Mouse (Mus musculus): ENCODE results near the gene Fbln2.
A peak's percentile ranks its signal among the peaks of the same experiment; 100 is the strongest.
"Not testable (repeated sequence)": the region's sequence is repeated elsewhere in the genome, so short reads cannot be mapped to it uniquely, and the experiment has no call there.

Gene Fbln2

GRCm38 (mm10) chr6:91212155-91212554 is at the start of gene Fbln2:
Gene Fbln2 (plus strand): TSS chr6:91212455.
- DNase-seq = not testable (repeated sequence)

GRCm38 (mm10) chr6:91163195-91163911 is 48.9 kb upstream of the Fbln2 start:
- no peak for DNase-seq

- no peak for DNase-seq
Observed at GRCm38 (mm10) chr6:91164584-91164983, 47.7 kb upstream of the Fbln2 start.

- peak; percentile 77 for DNase-seq
Observed at GRCm38 (mm10) chr6:91165210-91165609, 47.0 kb upstream of the Fbln2 start.

GRCm38 (mm10) chr6:91167828-91168227 is 44.4 kb upstream of the Fbln2 start:
- DNase-seq = no peak

- DNase-seq = no peak
Observed at GRCm38 (mm10) chr6:91169129-91169528, 43.1 kb upstream of the Fbln2 start.

- no peak for DNase-seq
Observed at GRCm38 (mm10) chr6:91171396-91171895, 40.8 kb upstream of the Fbln2 start.

GRCm38 (mm10) chr6:91172381-91172780 is 39.9 kb upstream of the Fbln2 start:
- DNase-seq = no peak

GRCm38 (mm10) chr6:91173221-91173880 is 38.9 kb upstream of the Fbln2 start:
- DNase-seq = peak; percentile 74

GRCm38 (mm10) chr6:91174211-91174610 is 38.0 kb upstream of the Fbln2 start:
- no peak for DNase-seq

GRCm38 (mm10) chr6:91180767-91181171 is 31.5 kb upstream of the Fbln2 start:
- peak; percentile 30 for DNase-seq

GRCm38 (mm10) chr6:91181320-91181719 is 30.9 kb upstream of the Fbln2 start:
- peak; percentile 47 for DNase-seq

GRCm38 (mm10) chr6:91182075-91182490 is 30.2 kb upstream of the Fbln2 start:
- no peak for DNase-seq

GRCm38 (mm10) chr6:91183041-91183440 is 29.2 kb upstream of the Fbln2 start:
- no peak for DNase-seq

GRCm38 (mm10) chr6:91183980-91184379 is 28.3 kb upstream of the Fbln2 start:
- DNase-seq = no peak

GRCm38 (mm10) chr6:91184776-91185175 is 27.5 kb upstream of the Fbln2 start:
- DNase-seq = no peak

GRCm38 (mm10) chr6:91185502-91185901 is 26.8 kb upstream of the Fbln2 start:
- no peak for DNase-seq

- no peak for DNase-seq
Observed at GRCm38 (mm10) chr6:91186161-91186931, 25.9 kb upstream of the Fbln2 start.

- DNase-seq = no peak
Observed at GRCm38 (mm10) chr6:91186934-91187333, 25.3 kb upstream of the Fbln2 start.

GRCm38 (mm10) chr6:91187871-91188270 is 24.4 kb upstream of the Fbln2 start:
- no peak for DNase-seq

GRCm38 (mm10) chr6:91189971-91190370 is 22.3 kb upstream of the Fbln2 start:
- no peak for DNase-seq

GRCm38 (mm10) chr6:91191465-91191864 is 20.8 kb upstream of the Fbln2 start:
- DNase-seq = no peak

GRCm38 (mm10) chr6:91192421-91192820 is 19.8 kb upstream of the Fbln2 start:
- no peak for DNase-seq
